Mouse (Mus musculus): Measurements from ENCODE around the gene Cd81. TPM values are rescaled to one million over a fixed set of nuclear protein-coding genes. Genes with fewer than 3 reads are reported as not detected.

The Cd81 gene
- polyA plus RNA-seq, 1 experiment from 2014 or later = 105 TPM

GRCm38 (mm10) chr7:143087070-143087579, 34.6 kb downstream of the Cd81 start:
- no peaks in the 10 kb centered on the region for H3K36me3 ChIP-seq (ENCODE audit: inconsistent target)
- H3K79me2 ChIP-seq (ENCODE audit: inconsistent target) = no peaks in the 10 kb centered on the region
- H3K4me3 ChIP-seq (ENCODE audit: inconsistent target) = no peak overlapping the region
- H3K27ac ChIP-seq = no peak overlapping the region
- 73% methylated on average over 4 of the region's 4 CpGs for WGBS (ENCODE audit: missing documents)

GRCm38 (mm10) chr7:143093847-143094246, 41.3 kb downstream of the Cd81 start:
- H3K79me2 ChIP-seq (ENCODE audit: inconsistent target) = no peaks in the 10 kb centered on the region
- H3K4me3 ChIP-seq (ENCODE audit: inconsistent target) = no peak overlapping the region
- H3K36me3 ChIP-seq (ENCODE audit: inconsistent target) = no peaks in the 10 kb centered on the region
- H3K27ac ChIP-seq = no peak overlapping the region
- WGBS (ENCODE audit: missing documents) = 92% methylated on average over 3 of the region's 3 CpGs

- no peak within 1 kb of the TSS for H3K27ac ChIP-seq
- no peaks in the 10 kb centered on the region for H3K36me3 ChIP-seq (ENCODE audit: inconsistent target)
- 64% methylated on average over 10 of the region's 10 CpGs for WGBS (ENCODE audit: missing documents)
- H3K4me3 ChIP-seq (ENCODE audit: inconsistent target) = no peak within 1 kb of the TSS
- H3K79me2 ChIP-seq (ENCODE audit: inconsistent target) = no peaks in the 10 kb centered on the region
Observed at GRCm38 (mm10) chr7:143094592-143095553, 42.3 kb downstream of the Cd81 start, which contains the start of gene Trpm5. TSS of gene Trpm5 (minus strand) at chr7:143094642.

GRCm38 (mm10) chr7:143095554-143095907, 43.0 kb downstream of the Cd81 start:
- H3K79me2 ChIP-seq (ENCODE audit: inconsistent target) = no peaks in the 10 kb centered on the region
- WGBS (ENCODE audit: missing documents) = 11% methylated on average over 1 of the region's 1 CpGs
- no peaks in the 10 kb centered on the region for H3K36me3 ChIP-seq (ENCODE audit: inconsistent target)
- no peak overlapping the region for H3K4me3 ChIP-seq (ENCODE audit: inconsistent target)
- no peak overlapping the region for H3K27ac ChIP-seq

- Histone ChIP-seq H3K79me2 (ENCODE audit: inconsistent target) (no peaks in the 10 kb centered on the region), H3K4me3 (ENCODE audit: inconsistent target) (no peak overlapping the region), H3K27ac (no peak overlapping the region), H3K36me3 (ENCODE audit: inconsistent target) (no peaks in the 10 kb centered on the region)
- WGBS (ENCODE audit: missing documents) = 8% methylated on average over 4 of the region's 4 CpGs
Observed at GRCm38 (mm10) chr7:143100759-143101158, 48.2 kb downstream of the Cd81 start.

- 63% methylated on average over 11 of the region's 11 CpGs for WGBS (ENCODE audit: missing documents)
- Histone ChIP-seq H3K79me2 (ENCODE audit: inconsistent target) (no peaks in the 10 kb centered on the region), H3K27ac (no peak overlapping the region), H3K36me3 (ENCODE audit: inconsistent target) (no peaks in the 10 kb centered on the region), H3K4me3 (ENCODE audit: inconsistent target) (no peak overlapping the region)
Observed at GRCm38 (mm10) chr7:143105258-143105897, 52.8 kb downstream of the Cd81 start.

- H3K4me3 ChIP-seq (ENCODE audit: inconsistent target) = no peak within 1 kb of the TSS
- no peak within 1 kb of the TSS for H3K27ac ChIP-seq
- 88% methylated on average over 3 of the region's 4 CpGs for WGBS (ENCODE audit: missing documents)
- no peaks in the 10 kb centered on the region for H3K79me2 ChIP-seq (ENCODE audit: inconsistent target)
- H3K36me3 ChIP-seq (ENCODE audit: inconsistent target) = no peaks in the 10 kb centered on the region
Observed at GRCm38 (mm10) chr7:143106062-143106461, 53.5 kb downstream of the Cd81 start, which contains the start of gene Kcnq1. TSS of gene Kcnq1 (plus strand) at chr7:143106362.

GRCm38 (mm10) chr7:143106672-143107465, 54.3 kb downstream of the Cd81 start:
- no peak overlapping the region for H3K4me3 ChIP-seq (ENCODE audit: inconsistent target)
- no peaks in the 10 kb centered on the region for H3K36me3 ChIP-seq (ENCODE audit: inconsistent target)
- 6% methylated on average over 51 of the region's 57 CpGs for WGBS (ENCODE audit: missing documents)
- no peaks in the 10 kb centered on the region for H3K79me2 ChIP-seq (ENCODE audit: inconsistent target)
- H3K27ac ChIP-seq = no peak overlapping the region

- no peak overlapping the region for H3K27ac ChIP-seq
- WGBS (ENCODE audit: missing documents) = 32% methylated on average over 5 of the region's 5 CpGs
- H3K4me3 ChIP-seq (ENCODE audit: inconsistent target) = no peak overlapping the region
- H3K36me3 ChIP-seq (ENCODE audit: inconsistent target) = no peaks in the 10 kb centered on the region
- no peaks in the 10 kb centered on the region for H3K79me2 ChIP-seq (ENCODE audit: inconsistent target)
Observed at GRCm38 (mm10) chr7:143108200-143108599, 55.7 kb downstream of the Cd81 start.

- no peak overlapping the region for H3K27ac ChIP-seq
- H3K79me2 ChIP-seq (ENCODE audit: inconsistent target) = no peaks in the 10 kb centered on the region
- no peaks in the 10 kb centered on the region for H3K36me3 ChIP-seq (ENCODE audit: inconsistent target)
- no peak overlapping the region for H3K4me3 ChIP-seq (ENCODE audit: inconsistent target)
- 20% methylated on average over 3 of the region's 3 CpGs for WGBS (ENCODE audit: missing documents)
Observed at GRCm38 (mm10) chr7:143108996-143109660, 56.6 kb downstream of the Cd81 start.

- H3K4me3 ChIP-seq (ENCODE audit: inconsistent target) = no peak overlapping the region
- H3K79me2 ChIP-seq (ENCODE audit: inconsistent target) = no peaks in the 10 kb centered on the region
- no peaks in the 10 kb centered on the region for H3K36me3 ChIP-seq (ENCODE audit: inconsistent target)
- H3K27ac ChIP-seq = no peak overlapping the region
- 41% methylated on average over 3 of the region's 3 CpGs for WGBS (ENCODE audit: missing documents)
Observed at GRCm38 (mm10) chr7:143109696-143110095, 57.2 kb downstream of the Cd81 start.

- H3K79me2 ChIP-seq (ENCODE audit: inconsistent target) = no peaks in the 10 kb centered on the region
- no peak overlapping the region for H3K4me3 ChIP-seq (ENCODE audit: inconsistent target)
- no peak overlapping the region for H3K27ac ChIP-seq
- WGBS (ENCODE audit: missing documents) = 69% methylated on average over 1 of the region's 1 CpGs
- no peaks in the 10 kb centered on the region for H3K36me3 ChIP-seq (ENCODE audit: inconsistent target)
Observed at GRCm38 (mm10) chr7:143110803-143111202, 58.3 kb downstream of the Cd81 start.

- Histone ChIP-seq H3K36me3 (ENCODE audit: inconsistent target) (no peaks in the 10 kb centered on the region), H3K4me3 (ENCODE audit: inconsistent target) (no peak overlapping the region), H3K27ac (no peak overlapping the region), H3K79me2 (ENCODE audit: inconsistent target) (no peaks in the 10 kb centered on the region)
- WGBS (ENCODE audit: missing documents) = 84% methylated on average over 4 of the region's 4 CpGs
Observed at GRCm38 (mm10) chr7:143111719-143112118, 59.2 kb downstream of the Cd81 start.

- no peak overlapping the region for H3K27ac ChIP-seq
- H3K36me3 ChIP-seq (ENCODE audit: inconsistent target) = no peaks in the 10 kb centered on the region
- H3K4me3 ChIP-seq (ENCODE audit: inconsistent target) = no peak overlapping the region
- no peaks in the 10 kb centered on the region for H3K79me2 ChIP-seq (ENCODE audit: inconsistent target)
- 67% methylated on average over 1 of the region's 1 CpGs for WGBS (ENCODE audit: missing documents)
Observed at GRCm38 (mm10) chr7:143112395-143112794, 59.9 kb downstream of the Cd81 start.
